Mouse (Mus musculus): Measurements from ENCODE around the gene Anxa6. TPM values are rescaled to one million over a fixed set of nuclear protein-coding genes. Genes with fewer than 3 reads are reported as not detected.

Gene Anxa6
- total RNA-seq, 2 experiments from 2014 or later, result 169 to 172 TPM

GRCm38 (mm10) chr11:54931405-54932093 lies 101.7 kb downstream of the Anxa6 start:
- no peak for DNase-seq (ENCODE audit: low spot score in 2 of 2)

- DNase-seq (ENCODE audit: low spot score in 2 of 2), result no peak
Observed at GRCm38 (mm10) chr11:54930318-54930979, 102.8 kb downstream of the Anxa6 start.

- DNase-seq (ENCODE audit: low spot score in 2 of 2), result no peak
Observed at GRCm38 (mm10) chr11:54929744-54930143, 103.5 kb downstream of the Anxa6 start.

GRCm38 (mm10) chr11:54929290-54929689 lies 104.0 kb downstream of the Anxa6 start:
- no peak for DNase-seq (ENCODE audit: low spot score in 2 of 2)

Other genes with a start within 250 kb of the Anxa6 start
- 10 to 100 TPM; 34.8 to 39.1 TPM for gene Cdc42se2, start 245.8 kb downstream of the Anxa6 start, total RNA-seq (2021)
- 10 to 100 TPM; 12.5 to 12.7 TPM for gene Lyrm7, start 172.5 kb downstream of the Anxa6 start, total RNA-seq (2021)
- gene Hint1, start 167.1 kb downstream of the Anxa6 start, total RNA-seq (2021), result 100 to 1,000 TPM; 353 to 385 TPM
- 100 to 1,000 TPM in 1 of 2 experiments, 10 to 100 TPM in 1; 33.8 to 163 TPM for gene Gpx3, start 131.0 kb downstream of the Anxa6 start, total RNA-seq (2021)
- gene Tnip1, start 70.5 kb downstream of the Anxa6 start, total RNA-seq (2021), result 10 to 100 TPM; 73.4 to 75.0 TPM
- 1 to 10 TPM; 4.9 to 5.0 TPM for gene Ccdc69, start 44.7 kb upstream of the Anxa6 start, total RNA-seq (2021)
- gene Gm2a, start 64.7 kb upstream of the Anxa6 start, total RNA-seq (2021), result 100 to 1,000 TPM; 114 to 115 TPM
- not detected for gene Slc36a3, start 118.3 kb upstream of the Anxa6 start, total RNA-seq (2021)
- gene Slc36a2, start 151.6 kb upstream of the Anxa6 start, total RNA-seq (2021), result 10 to 100 TPM; 45.2 to 66.6 TPM
- 10 to 100 TPM; 35.5 to 35.6 TPM for gene Slc36a1, start 170.9 kb upstream of the Anxa6 start, total RNA-seq (2021)

Data from adrenal gland, postnatal 4 days (tissue).